ENCODE assay signal across 17 mouse cellular contexts in genomic region chr13:8406020-8406419, GRCm38 (mm10).
A peak's percentile ranks its signal among the peaks of the same experiment; 100 is the strongest.
DNase-seq lines count a peak whose midpoint lies in the region; ATAC-seq and TF ChIP-seq lines count a peak whose summit lies in the region.
"Had no signal": no experiment of that assay in that cellular context is flagged by ENCODE, and none has a peak within 500 bp of the region (broad histone marks: within the 10 kb centered on the region; RNA-seq: fewer than 3 reads in every experiment).

No protein-coding gene starts in this region.

- no peak overlapping the region for H3K4me3 ChIP-seq in heart, embryonic 11.5 days (ENCODE audit: low read depth, low read length)
- H3K4me3 ChIP-seq in myocyte, result no peak overlapping the region
- no peak overlapping the region for H3K4me3 ChIP-seq in midbrain, embryonic 14.5 days (replicated peaks; ENCODE audit: low read depth, low read length)
- H3K4me3 ChIP-seq: embryonic facial prominence, embryonic 13.5 days; forebrain, embryonic 12.5 days; limb, embryonic 12.5 days had no signal

- peak; percentile 59; the same call in 1 of the 2 replicates for ATAC-seq in heart, embryonic 11.5 days (replicated peaks; ENCODE audit: insufficient number of reproducible peaks, low FRiP score, low TSS enrichment)
- ATAC-seq in midbrain, embryonic 14.5 days (ENCODE audit: low FRiP score, low TSS enrichment), result no peak
- ATAC-seq: hindbrain, postnatal 0 days had no signal

- no peaks in the 10 kb centered on the region for H3K36me3 ChIP-seq in heart, embryonic 11.5 days (ENCODE audit: control insufficient read depth, insufficient read depth, low read length)
- H3K36me3 ChIP-seq in myocyte (ENCODE audit: control insufficient read depth, insufficient read depth), result no peaks in the 10 kb centered on the region
- no peaks in the 10 kb centered on the region for H3K36me3 ChIP-seq in midbrain, embryonic 14.5 days (ENCODE audit: control insufficient read depth, insufficient read depth, low read length)
- H3K36me3 ChIP-seq: embryonic facial prominence, embryonic 13.5 days; forebrain, embryonic 12.5 days; limb, embryonic 12.5 days had no signal

- H3K79me2 ChIP-seq in myocyte (ENCODE audit: control insufficient read depth, insufficient read depth), result no peaks in the 10 kb centered on the region

- no peak for TF ChIP-seq POLR2A in myocyte (IDR thresholded peaks at IDR 0.05; ENCODE audit: insufficient read length, low read depth)

- no peak overlapping the region for H3K27ac ChIP-seq in heart, embryonic 11.5 days (ENCODE audit: low read depth, low read length)
- no peak overlapping the region for H3K27ac ChIP-seq in midbrain, embryonic 14.5 days (replicated peaks; ENCODE audit: low read depth, low read length)
- H3K27ac ChIP-seq: embryonic facial prominence, embryonic 13.5 days; forebrain, embryonic 12.5 days; hindbrain, postnatal 0 days; limb, embryonic 12.5 days had no signal

- H3K4me1 ChIP-seq in heart, embryonic 11.5 days (ENCODE audit: control insufficient read depth, insufficient read depth, low read length), result no peaks in the 10 kb centered on the region
- no peaks in the 10 kb centered on the region for H3K4me1 ChIP-seq in midbrain, embryonic 14.5 days (ENCODE audit: control insufficient read depth, insufficient read depth, low read length)
- H3K4me1 ChIP-seq: embryonic facial prominence, embryonic 13.5 days; forebrain, embryonic 12.5 days; limb, embryonic 12.5 days had no signal

- no peak overlapping the region for H3K4me2 ChIP-seq in heart, embryonic 11.5 days
- H3K4me2 ChIP-seq in myocyte (ENCODE audit: low read depth), result peak overlapping the region; percentile 42
- no peak overlapping the region for H3K4me2 ChIP-seq in midbrain, embryonic 14.5 days (ENCODE audit: low read length)
- H3K4me2 ChIP-seq: embryonic facial prominence, embryonic 13.5 days; forebrain, embryonic 12.5 days; limb, embryonic 12.5 days had no signal

- H3K9ac ChIP-seq in heart, embryonic 11.5 days (ENCODE audit: low read depth, low read length), result no peak overlapping the region
- no peak overlapping the region for H3K9ac ChIP-seq in midbrain, embryonic 14.5 days (replicated peaks; ENCODE audit: low read length)
- H3K9ac ChIP-seq: embryonic facial prominence, embryonic 13.5 days; forebrain, embryonic 12.5 days; limb, embryonic 12.5 days had no signal

- intact Hi-C loops in heart, postnatal 36 days (cut with DNase I), result no loop called here

- no peak overlapping the region for H3ac ChIP-seq in myocyte (ENCODE audit: control insufficient read depth, insufficient read length)

- no peak for DNase-seq in heart, postnatal 36 days
- peak; percentile 1 for DNase-seq in embryo, embryonic 11.5 days (ENCODE audit: low read depth, low spot score)
- DNase-seq in layer of hippocampus, adult 18-20 months (ENCODE audit: low spot score in 2 of 2), result peak; percentile 89 to 94
- DNase-seq in midbrain, embryonic 14.5 days, result no peak
- no peak for DNase-seq in urinary bladder, postnatal 4 days (ENCODE audit: low spot score in 2 of 2)
- DNase-seq in T-cell, adult 2 months (ENCODE audit: low spot score), result no peak
- DNase-seq: cerebellum, adult 8-10 months; gastrocnemius, postnatal 10 days; kidney, postnatal 25 days; lung, postnatal 4 days; thymus, adult 18-20 months had no signal

- H3K9me3 ChIP-seq in heart, embryonic 11.5 days (replicated peaks; ENCODE audit: control insufficient read depth, low read length), result no peaks in the 10 kb centered on the region
- no peaks in the 10 kb centered on the region for H3K9me3 ChIP-seq in midbrain, embryonic 14.5 days (ENCODE audit: control insufficient read depth, low read length)
- H3K9me3 ChIP-seq: embryonic facial prominence, embryonic 13.5 days; forebrain, embryonic 12.5 days; limb, embryonic 12.5 days had no signal

- 21% methylated on average over 6 of the region's 6 CpGs for WGBS in heart, embryonic 11.5 days (ENCODE audit: insufficient replicate concordance)
- WGBS in midbrain, embryonic 14.5 days, result 86% methylated on average over 6 of the region's 6 CpGs

- H3K27me3 ChIP-seq in heart, embryonic 11.5 days (ENCODE audit: control insufficient read depth, insufficient read depth, low read length), result no peaks in the 10 kb centered on the region
- H3K27me3 ChIP-seq in myocyte (ENCODE audit: control insufficient read depth, insufficient read depth, insufficient read length), result no peaks in the 10 kb centered on the region
- H3K27me3 ChIP-seq in midbrain, embryonic 14.5 days (ENCODE audit: control insufficient read depth, insufficient read depth, low read length), result no peaks in the 10 kb centered on the region
- H3K27me3 ChIP-seq: embryonic facial prominence, embryonic 13.5 days; forebrain, embryonic 12.5 days; limb, embryonic 12.5 days had no signal

TF ChIP-seq in myocyte, 11 proteins besides CTCF, POLR2A, EP300 and RAD21:
- no peak for TF ChIP-seq SRF (IDR thresholded peaks at IDR 0.05; ENCODE audit: control insufficient read depth, insufficient read length, low read depth)
- no peak for TF ChIP-seq MYOG (IDR thresholded peaks at IDR 0.05; ENCODE audit: control insufficient read depth in 1 of 3, insufficient read depth in 1 of 3, insufficient read length in 2 of 3, low read depth in 2 of 3)
- TF ChIP-seq POLR2AphosphoS2 (IDR thresholded peaks at IDR 0.05; ENCODE audit: insufficient read length, low read depth), result no peak
- no peak for TF ChIP-seq USF1 (IDR thresholded peaks at IDR 0.05; ENCODE audit: low read depth)
- peak in 1 of 3 experiments; percentile 3 for TF ChIP-seq MYOD1 (IDR thresholded peaks at IDR 0.05; ENCODE audit: control insufficient read depth in 1 of 3, insufficient read length in 2 of 3, low read depth in 2 of 3)

Comparison
In these comparisons a context has a peak if more than half of its experiments do, and no peak if none do; other contexts are left out.
1. DNase-seq: peak in embryo, embryonic 11.5 days (single experiment) and layer of hippocampus, adult 18-20 months (2 of 2); none in heart, postnatal 36 days (0 of 2), midbrain, embryonic 14.5 days (single experiment), urinary bladder, postnatal 4 days (0 of 2) and T-cell, adult 2 months (single experiment).